Mouse (Mus musculus) cortical plate, adult 2 months (tissue): ENCODE data around the gene Pnp2.

Experiments
- CTCF ChIP-seq: fragments of 200-500 bp; IDR thresholded peaks from 2 replicates; pipeline ENCODE4 v1.5.1; 2011; ENCODE audit warnings: mild to moderate bottlenecking, control low read depth, low read length; ENCODE audit not compliant: insufficient read depth; ENCODE audit errors: extremely low read depth
- POLR2A ChIP-seq: fragments of 200-500 bp; IDR thresholded peaks from 2 replicates; pipeline ENCODE4 v1.6.1; 2011; ENCODE audit warnings: mild to moderate bottlenecking, low read length, control low read depth; ENCODE audit not compliant: insufficient read depth; ENCODE audit errors: extremely low read depth

- TF ChIP-seq CTCF (no peak), POLR2A (no peak)
These were observed 12.6 kb downstream of the Pnp2 start for GRCm38 (mm10) chr14:50968216-50968980.
